Mouse (Mus musculus): ENCODE measurements at regions not wholly inside any gene's neighbourhood (a gene's known extent, or its start where the extent isn't known, plus 50 kb on each side); places are given as distances from the start of the nearest gene placed in this dataset.

GRCm38 (mm10) chr10:121150668-121151067, 116.9 kb downstream of the Wif1 start:
- DNase-seq (ENCODE audit: extremely low spot score) = no peak

DNA sequence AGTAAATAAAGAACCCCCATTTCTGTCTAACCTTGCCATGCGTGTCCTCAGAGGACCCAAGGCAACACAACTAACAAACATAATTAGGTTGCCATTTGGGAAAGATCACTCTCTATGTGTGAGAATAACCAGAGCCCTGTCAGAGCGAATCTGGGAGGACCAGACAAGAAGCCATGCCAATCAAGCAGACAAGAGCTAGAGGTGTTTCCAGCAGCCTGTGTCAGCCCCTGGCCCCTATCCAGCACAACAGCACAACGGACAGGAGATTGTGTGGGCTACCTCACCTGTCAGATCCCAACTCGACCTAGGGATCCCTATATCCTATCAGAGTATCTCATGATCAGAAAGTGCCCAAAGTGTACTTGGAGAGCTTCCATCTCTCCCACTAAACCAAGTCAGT, 119.9 kb downstream of the Wif1 start:
- DNase-seq (ENCODE audit: extremely low spot score) = no peak

- no peak for DNase-seq (ENCODE audit: extremely low spot score)
These were observed 126.7 kb downstream of the Wif1 start for GRCm38 (mm10) chr10:121160499-121160898.

DNA sequence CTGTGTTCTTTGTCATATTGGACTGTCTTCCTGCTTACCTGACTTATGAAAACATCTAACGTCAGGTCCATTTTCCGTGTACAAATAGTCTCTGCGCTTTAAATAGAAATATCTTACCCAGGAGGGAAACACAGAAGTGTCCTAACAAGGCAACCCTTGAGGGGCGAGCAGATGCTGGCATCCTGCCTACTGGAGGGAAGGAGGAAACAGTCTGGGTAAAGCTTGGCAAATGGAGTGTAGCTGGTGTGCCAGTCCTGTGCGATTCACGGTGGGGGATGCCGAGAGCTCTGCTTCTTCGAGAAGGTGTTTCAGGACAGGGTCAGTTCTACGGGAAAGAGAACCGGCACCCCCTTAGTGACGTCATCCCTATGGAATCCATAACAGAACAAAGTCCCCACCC, 127.4 kb downstream of the Wif1 start:
- no peak for DNase-seq (ENCODE audit: extremely low spot score)

- no peak for DNase-seq (ENCODE audit: extremely low spot score)
These were observed 140.3 kb downstream of the Wif1 start for GRCm38 (mm10) chr10:121174022-121174421.

DNA sequence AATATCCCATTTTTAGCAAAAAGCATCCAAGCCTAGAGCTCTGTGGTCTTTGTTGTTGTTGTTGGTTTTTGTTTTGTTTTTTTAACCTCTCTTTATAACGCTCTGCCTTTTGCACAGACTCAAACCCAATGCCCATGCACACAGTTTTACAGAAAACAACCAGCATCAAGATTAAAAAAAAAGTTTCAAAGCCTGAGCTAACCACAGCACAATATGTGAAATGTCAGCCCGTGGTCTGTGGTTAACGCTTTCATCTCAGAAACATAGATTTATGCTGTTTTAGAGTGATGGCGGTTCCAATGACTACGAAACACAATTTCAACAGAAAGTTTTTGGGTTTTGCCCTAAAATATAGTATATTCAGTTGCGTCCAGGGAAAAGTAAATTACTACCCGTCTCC, 155.4 kb downstream of the Wif1 start:
- no peak for DNase-seq (ENCODE audit: extremely low spot score)

DNA sequence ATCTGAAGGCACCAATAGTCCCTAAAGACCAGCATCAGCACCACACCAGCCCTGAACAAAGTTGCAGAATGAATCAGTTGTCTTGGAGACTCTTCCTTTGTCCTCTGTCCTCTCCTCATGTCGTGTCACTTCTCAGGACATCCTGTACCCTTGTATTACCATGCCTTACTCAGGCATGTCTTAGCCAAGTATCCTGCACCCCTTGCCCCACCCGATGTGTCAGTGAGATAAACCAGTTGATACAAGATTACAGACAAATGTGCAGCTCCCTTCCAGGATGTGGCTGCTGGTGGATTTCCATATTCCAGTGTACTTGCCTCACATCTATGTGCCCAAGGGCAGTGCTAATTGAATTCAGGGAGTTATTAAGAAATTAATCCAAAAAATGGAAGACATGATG, 151.8 kb downstream of the Tbc1d30 start:
- no peak for DNase-seq (ENCODE audit: extremely low spot score)

DNA sequence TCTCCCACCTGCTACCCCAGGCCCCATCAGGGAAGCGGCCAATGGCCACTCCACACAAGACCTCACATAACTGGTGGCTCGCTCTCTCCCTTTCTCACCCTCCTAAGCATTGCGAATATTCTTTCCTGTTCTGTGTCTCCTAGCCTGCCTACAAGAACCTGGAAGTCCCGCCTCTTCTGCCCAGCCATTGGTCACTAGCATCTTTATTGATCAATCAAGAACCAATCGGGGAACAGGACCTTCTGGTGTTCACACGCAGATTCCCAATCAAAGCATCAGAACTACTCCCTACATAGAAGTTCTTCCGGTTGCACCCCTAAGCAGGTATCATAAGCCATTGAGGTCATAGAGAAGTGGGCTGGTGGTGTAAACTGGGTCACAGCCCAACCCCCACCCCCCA, 148.5 kb downstream of the Tbc1d30 start:
- no peak for DNase-seq (ENCODE audit: extremely low spot score)

DNA sequence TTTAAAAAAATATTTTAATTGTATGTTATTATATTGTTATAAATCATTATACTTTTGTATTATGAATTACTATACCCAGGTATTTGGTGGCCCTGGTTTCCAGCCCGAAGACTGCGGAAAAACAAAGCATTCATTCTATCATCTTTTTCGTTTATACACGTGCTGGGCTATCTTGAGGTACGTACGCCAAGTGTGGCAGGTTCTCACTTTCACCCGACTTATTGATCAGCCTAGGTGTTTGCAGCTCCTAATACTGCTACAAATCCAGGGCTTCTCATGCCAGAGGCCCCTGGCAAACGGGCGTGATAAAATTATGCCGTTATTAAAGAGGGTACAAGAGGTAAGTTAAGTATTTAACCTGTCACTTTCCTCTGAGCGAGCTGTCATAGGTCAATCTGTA, 145.5 kb downstream of the Tbc1d30 start:
- no peak for DNase-seq (ENCODE audit: extremely low spot score)

- peak; percentile 52 for DNase-seq (ENCODE audit: extremely low spot score)
These were observed 144.9 kb downstream of the Tbc1d30 start for GRCm38 (mm10) chr10:121206002-121206742.

DNA sequence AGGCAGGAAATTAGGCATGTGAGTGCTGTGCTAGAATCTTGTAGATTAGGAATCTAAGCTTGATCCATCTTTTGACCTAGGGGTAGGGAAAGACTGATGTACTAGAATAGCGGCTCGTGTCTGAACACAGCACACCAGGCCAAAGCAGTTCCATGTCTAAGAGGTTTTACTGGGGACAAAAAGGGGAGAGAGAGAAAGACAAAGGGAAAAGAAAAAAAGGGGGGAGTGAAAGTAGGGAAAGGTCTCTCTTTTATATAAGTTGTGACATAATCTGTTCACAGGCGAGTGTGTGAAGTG, 144.4 kb downstream of the Tbc1d30 start:
- DNase-seq (ENCODE audit: extremely low spot score) = no peak
